Mouse (Mus musculus): ENCODE measurements around the gene Elof1. TPM values are rescaled to one million over a fixed set of nuclear protein-coding genes. Genes with fewer than 3 reads are reported as not detected.
"Not testable (repeated sequence)": the region's sequence is repeated elsewhere in the genome, so short reads cannot be mapped to it uniquely, and the experiment has no call there.

Elof1 gene
- total RNA-seq (2014; fragmentation: Nextera tagmentation) = 93.9 and 132 TPM in 2 replicates
- 47.3 and 56.3 TPM in 2 replicates for total RNA-seq (2017)

- peak; percentile 86 for ATAC-seq (replicated peaks; ENCODE audit: poor library complexity, severe bottlenecking)
Measured at GRCm38 (mm10) chr9:22116740-22117426, at the start of gene Elof1. Elof1 (minus strand) TSS chr9:22117172.

- ATAC-seq (replicated peaks; ENCODE audit: poor library complexity, severe bottlenecking) = no peak
Measured at GRCm38 (mm10) chr9:22166686-22167085, 49.7 kb upstream of the Elof1 start.

DNA sequence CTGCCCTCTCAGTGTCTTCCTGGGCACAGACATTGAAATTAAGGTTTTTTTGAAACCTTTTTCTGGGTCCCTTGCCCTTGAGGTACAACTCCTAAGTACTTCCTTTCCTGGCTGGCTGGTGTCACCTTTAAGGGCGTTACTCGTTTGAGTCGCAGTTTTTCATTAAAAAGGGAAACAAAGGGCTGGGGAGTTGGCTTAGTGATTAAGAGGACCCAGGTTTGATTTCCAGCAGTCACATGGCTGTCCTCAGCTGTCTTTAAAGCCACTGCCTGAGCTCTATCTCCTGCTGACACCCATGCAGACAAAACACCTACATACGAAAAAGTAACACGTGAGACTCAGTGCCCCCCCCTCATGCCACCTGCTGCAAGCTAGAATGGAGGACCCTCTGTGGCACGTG is 49.0 kb upstream of the Elof1 start:
- ATAC-seq (replicated peaks; ENCODE audit: poor library complexity, severe bottlenecking) = no peak

- peak; percentile 88 for ATAC-seq (replicated peaks; ENCODE audit: poor library complexity, severe bottlenecking)
Measured at GRCm38 (mm10) chr9:22164711-22165668, 48.0 kb upstream of the Elof1 start.

- ATAC-seq (replicated peaks; ENCODE audit: poor library complexity, severe bottlenecking) = peak; percentile 59
Measured at GRCm38 (mm10) chr9:22162912-22163311, 45.9 kb upstream of the Elof1 start.

- ATAC-seq (replicated peaks; ENCODE audit: poor library complexity, severe bottlenecking) = no peak
Measured at GRCm38 (mm10) chr9:22162305-22162704, 45.3 kb upstream of the Elof1 start.

GRCm38 (mm10) chr9:22161299-22161698 is 44.3 kb upstream of the Elof1 start:
- ATAC-seq (replicated peaks; ENCODE audit: poor library complexity, severe bottlenecking) = no peak

DNA sequence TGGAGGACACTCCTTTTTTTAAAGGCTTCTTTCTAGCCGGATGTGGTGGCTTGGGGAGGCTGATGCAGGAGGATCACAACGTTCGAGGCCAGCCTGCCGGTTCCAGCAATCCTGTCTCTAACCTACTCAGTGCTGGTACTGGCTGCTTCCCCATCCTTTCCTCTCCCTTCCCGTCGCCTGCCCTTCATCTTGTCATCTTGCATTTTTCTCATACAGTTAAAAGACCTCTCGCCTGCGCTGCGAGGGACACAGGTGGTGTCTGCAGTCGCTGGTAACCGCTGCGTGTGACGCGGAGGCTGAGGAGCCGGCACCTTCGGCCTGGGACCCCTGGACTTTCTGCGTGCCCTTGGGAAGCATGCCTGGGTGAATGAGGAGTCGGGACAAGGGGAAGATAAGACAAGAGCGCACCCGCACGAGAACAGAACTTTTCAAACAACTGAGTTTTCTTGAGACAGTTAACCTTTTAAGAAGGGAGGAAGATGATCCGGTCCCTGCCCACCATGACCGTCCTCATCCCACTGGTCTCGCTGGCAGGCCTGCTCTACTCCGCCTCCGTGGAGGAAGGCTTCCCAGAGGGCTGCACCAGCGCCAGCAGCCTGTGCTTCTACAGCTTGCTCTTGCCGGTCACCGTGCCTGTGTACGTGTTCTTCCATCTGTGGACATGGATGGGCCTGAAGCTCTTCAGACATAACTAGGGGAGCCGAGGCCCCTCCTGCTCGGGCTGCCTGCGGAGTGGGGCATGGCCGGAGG is 40.7 kb upstream of the Elof1 start:
- ATAC-seq (replicated peaks; ENCODE audit: poor library complexity, severe bottlenecking) = no peak

DNA sequence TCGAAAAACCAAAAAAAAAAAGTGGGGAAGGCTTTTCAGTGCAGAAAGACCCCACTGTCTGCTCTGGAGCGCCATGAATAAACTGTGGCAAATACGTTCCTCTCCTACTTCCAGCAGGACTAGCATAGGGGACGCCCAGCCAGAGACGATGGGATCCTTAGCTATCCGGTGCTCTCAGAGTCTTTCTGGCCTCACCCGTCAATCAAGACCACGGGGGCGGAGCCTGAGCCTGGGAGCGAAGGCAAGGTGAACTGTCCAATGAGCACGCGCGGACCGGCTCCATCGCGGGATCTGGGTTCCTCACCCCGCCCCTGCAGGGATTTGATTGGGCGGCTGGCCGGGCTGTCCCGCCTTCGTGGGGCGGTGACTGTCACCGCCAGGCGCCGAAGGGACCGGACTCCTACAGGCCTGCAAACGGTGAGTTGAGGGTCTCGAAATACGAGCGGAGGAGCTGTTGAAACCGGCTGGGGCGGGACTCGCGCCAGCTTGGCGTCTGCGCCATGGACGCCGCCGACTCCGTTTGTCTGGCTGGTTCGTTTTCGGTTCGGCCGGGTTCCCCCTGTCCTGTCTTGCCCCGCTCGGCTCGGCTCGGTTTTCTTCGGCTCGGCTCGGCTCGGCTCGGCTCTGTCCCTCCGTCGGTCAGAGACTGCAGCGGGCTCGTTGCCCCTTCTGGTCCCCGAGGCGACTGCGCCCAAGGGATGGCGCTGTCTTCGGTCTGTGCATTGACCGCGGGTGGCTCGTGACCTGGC is 39.7 kb upstream of the Elof1 start, which contains the start of gene Pigyl:
Gene Pigyl (plus strand): TSS at position 350 of the 749 bp plus-strand sequence.
- peak; percentile 97 for ATAC-seq (replicated peaks; ENCODE audit: poor library complexity, severe bottlenecking)

GRCm38 (mm10) chr9:22155614-22156013 is 38.6 kb upstream of the Elof1 start:
- peak; percentile 53 for ATAC-seq (replicated peaks; ENCODE audit: poor library complexity, severe bottlenecking)

DNA sequence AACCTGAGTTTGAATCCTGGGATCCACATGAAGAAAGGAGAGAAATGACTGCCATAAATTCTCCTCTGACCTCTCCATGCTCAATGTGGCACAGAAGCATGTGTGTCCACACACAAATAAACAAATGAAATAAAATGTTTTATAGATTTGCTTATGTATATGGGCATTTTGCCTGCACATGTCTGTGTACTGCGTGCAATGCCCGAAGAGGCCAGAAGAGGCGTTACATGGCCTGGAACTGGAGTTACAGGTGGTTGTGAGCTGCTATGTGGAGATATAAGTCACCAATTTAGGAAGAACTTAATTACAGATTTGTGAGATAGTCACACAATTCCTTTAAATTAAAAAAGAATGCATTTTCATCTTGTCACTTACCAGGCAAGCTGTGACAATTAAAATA is 36.8 kb upstream of the Elof1 start:
- ATAC-seq (replicated peaks; ENCODE audit: poor library complexity, severe bottlenecking) = no peak

DNA sequence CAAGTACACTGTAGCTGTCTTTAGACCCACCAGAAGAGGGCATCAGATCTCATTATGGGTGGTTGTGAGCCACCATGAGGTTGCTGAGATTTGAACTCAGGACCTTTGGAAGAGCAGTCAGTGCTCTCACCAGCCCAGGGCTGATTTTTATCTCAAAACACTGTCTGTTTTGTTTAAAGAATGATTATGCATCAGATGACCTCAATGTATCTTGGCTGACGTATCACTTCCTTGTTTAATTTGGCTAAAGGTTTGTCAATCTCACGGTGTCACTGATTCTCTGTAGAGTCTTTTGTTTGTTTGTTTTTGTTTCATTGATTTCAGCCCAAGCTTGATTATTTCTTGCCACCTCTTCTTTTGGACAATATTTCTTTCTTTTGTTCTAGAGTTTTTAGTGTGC is 34.0 kb upstream of the Elof1 start:
- no peak for ATAC-seq (replicated peaks; ENCODE audit: poor library complexity, severe bottlenecking)

- not testable (repeated sequence) for ATAC-seq (replicated peaks; ENCODE audit: poor library complexity, severe bottlenecking)
Measured at GRCm38 (mm10) chr9:22150249-22150693, 33.3 kb upstream of the Elof1 start.

- ATAC-seq (replicated peaks; ENCODE audit: poor library complexity, severe bottlenecking) = no peak
Measured at GRCm38 (mm10) chr9:22149426-22150248, 32.7 kb upstream of the Elof1 start.

- peak; percentile 78 for ATAC-seq (replicated peaks; ENCODE audit: poor library complexity, severe bottlenecking)
Measured at GRCm38 (mm10) chr9:22144304-22144965, 27.5 kb upstream of the Elof1 start.

GRCm38 (mm10) chr9:22143108-22144037 is 26.4 kb upstream of the Elof1 start:
- ATAC-seq (replicated peaks; ENCODE audit: poor library complexity, severe bottlenecking) = peak; percentile 73

GRCm38 (mm10) chr9:22139746-22140145 is 22.8 kb upstream of the Elof1 start:
- ATAC-seq (replicated peaks; ENCODE audit: poor library complexity, severe bottlenecking) = no peak

All from granulocyte monocyte progenitor cell, adult 5-6 weeks (primary cell).